Mouse (Mus musculus) fibroblast of lung, adult 2 months (primary cell): ENCODE measurements at regions not wholly inside any gene's neighbourhood (a gene's known extent, or its start where the extent isn't known, plus 50 kb on each side); places are given as distances from the start of the nearest gene placed in this dataset.

Experiments
- DNase-seq: peaks from one replicate; pipeline ENCODE4 v3.0.0-alpha.2; 2011; ENCODE audit warnings: low read depth

- DNase-seq: no peak
Observed at GRCm38 (mm10) chr2:174848981-174849681, 88.7 kb downstream of the Edn3 start.

GRCm38 (mm10) chr2:174850860-174851259, 90.4 kb downstream of the Edn3 start:
- DNase-seq: no peak

- no peak for DNase-seq
Observed at GRCm38 (mm10) chr2:174851525-174852330, 91.3 kb downstream of the Edn3 start.

GRCm38 (mm10) chr2:174853786-174854185, 93.4 kb downstream of the Edn3 start:
- no peak for DNase-seq

DNA sequence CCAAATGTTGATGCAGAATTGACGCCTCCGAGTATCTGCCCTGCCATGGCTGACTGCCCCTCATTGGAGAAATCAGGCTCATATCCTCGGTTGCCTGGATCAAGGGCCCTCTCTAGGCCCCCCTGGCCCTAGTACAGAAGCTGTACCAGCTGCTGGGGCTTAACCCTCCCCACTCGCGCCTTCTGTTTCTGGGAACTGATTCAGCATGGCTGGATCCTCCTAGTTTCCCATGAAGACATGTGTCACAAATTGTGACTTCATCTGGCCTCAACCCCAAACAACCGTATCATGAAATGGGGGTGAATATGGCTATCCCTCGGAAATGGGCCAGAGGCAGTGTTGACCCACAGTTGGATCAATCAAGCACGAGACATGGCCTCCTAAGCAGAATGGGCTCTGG, 95.1 kb downstream of the Edn3 start:
- no peak for DNase-seq

DNA sequence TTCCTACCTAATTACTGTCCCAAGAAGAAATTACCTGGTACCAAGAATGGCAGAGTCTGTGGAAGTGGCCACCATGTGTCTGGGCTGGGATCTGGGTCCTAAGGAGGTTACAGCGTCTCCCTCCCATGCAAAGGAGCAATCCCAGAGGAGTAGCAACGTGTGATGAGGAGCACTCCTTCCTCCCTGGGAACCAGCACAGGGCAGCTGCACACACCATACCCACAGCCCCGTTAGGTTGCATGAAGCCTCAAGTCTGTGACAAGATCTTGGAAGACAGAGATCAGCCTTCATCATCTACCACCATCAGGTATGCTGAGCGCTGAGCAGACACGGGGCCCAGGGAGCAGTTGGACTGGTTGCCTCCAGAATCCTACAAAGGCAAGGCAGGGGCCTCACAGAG, 95.7 kb downstream of the Edn3 start:
- DNase-seq: no peak

- DNase-seq: peak; percentile 59
Observed at GRCm38 (mm10) chr2:174858011-174858834, 97.8 kb downstream of the Edn3 start.

GRCm38 (mm10) chr2:174858835-174859215, 98.4 kb downstream of the Edn3 start:
- DNase-seq: no peak

DNA sequence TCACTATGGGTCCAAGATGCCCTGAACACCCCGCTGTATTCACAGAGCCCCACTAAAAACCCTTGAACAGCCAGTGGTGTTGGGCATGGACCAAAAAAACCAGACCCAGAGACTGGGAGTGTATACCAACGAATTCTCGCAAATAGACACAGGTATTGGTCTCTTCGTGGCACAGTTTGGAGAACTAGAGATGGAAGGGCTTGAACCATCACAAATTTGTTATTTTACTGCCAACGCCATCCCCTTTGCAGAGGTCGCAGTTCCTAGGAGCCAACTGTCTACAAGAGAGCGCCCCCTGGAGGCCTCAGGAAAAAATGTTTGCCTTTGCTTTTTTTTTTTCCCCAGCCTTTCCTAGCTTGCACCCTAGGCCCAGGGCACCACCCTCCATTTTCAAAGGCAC, 99.1 kb downstream of the Edn3 start:
- DNase-seq: no peak

DNA sequence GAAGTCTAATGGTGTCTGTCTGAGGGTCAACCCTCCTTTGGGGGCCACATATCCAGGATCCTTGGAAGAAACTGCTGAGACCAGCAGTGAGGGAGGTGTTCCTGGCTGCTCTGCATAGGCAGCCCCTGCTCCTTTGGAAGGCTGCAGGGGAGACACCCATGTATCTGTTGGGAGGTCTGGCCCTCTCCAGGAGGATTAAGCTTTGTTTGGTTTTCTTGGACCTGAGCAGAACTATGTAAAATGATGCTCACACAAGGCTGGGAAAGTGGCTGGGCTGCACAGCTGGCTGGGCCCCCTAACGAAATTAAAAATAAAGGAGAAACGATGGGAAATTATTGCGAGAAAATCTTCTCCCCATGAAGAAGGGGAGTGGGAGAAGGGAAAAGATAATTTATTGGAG, 104.2 kb downstream of the Edn3 start:
- DNase-seq: no peak

DNA sequence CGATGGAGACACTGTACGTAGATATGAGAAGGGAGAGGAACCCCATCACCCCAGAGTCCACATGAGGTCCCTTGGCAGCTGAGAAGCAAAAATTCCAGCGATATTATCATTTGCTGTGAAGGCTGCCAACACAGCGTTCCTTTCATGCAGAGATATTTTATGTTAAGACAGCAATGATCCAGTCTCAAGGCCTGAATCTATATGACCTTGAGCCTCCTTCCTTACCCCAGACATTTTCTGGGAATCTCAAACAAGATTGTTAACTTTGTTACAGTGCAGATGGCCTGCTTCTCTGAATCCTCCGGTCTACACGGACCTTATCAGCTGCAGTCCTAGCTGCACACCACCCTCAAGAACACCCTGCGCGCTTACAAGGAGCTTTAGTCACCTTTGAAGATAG, 106.1 kb downstream of the Edn3 start:
- DNase-seq: no peak

DNA sequence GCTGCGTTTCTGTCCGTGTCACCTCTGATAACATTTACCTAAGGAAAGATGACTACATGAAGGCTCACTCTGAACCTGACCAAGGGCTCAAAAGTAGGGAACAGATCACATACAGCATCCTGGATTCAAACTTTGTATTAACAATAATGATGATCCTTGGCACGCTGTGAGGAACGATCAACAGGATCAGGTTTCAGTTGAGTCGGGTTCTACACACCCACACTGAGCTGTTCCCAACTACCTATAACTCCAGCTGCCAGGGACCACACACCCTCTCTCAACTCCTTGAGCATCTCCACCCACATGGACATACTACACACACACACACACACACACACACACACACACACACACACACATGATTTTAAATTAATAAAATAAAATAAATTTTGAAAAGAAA, 107.0 kb downstream of the Edn3 start:
- DNase-seq: no peak

DNA sequence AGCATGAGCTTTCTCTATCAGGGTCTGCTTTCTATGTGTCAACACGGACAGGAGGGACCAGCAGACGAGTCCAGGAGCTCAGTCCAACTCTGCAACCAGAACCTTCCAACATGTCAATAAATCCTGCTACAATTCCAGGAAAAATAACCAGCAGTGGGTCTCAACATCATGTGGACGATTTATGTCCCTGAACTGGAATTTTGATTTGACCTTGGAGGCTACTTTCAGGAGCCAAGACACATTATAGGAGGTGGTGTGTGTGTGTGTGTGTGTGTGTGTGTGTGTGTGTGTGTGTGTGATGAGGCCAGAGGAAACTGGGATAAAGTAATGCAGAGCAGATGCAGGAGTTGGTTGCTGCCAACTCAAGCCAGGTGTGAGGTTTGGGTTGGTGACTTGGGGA, 107.8 kb downstream of the Edn3 start:
- DNase-seq: no peak

DNA sequence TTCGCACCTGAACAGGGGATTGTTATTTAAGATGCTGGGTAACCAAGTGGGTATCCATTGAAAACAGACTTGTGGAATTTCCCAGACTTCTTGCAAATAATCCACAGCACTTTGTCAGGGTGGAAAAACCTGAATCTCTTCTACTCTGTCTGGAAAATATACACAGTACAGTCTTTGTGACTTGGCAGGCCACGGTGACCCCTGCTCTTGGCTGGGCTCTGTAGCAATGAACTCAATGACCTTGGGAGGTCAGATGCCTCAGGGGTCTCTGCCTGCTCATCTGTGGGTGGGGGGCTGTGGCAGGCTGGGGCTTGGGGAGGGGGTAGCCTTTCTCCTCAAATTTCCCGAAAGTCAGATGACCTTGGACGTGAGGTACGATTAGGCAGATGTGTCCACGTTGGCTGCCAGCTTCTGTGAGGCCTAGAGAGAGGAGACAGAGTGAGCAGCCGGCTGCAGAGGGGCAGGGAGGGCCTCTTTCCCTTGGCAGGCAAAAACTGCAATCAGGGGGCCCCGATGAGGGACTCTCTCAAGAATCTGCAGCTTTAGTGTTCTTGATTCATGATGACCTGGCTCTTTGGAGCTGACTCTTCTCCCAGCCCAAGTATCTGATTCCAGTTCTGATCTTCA, 108.4 kb downstream of the Edn3 start:
- DNase-seq: no peak

DNA sequence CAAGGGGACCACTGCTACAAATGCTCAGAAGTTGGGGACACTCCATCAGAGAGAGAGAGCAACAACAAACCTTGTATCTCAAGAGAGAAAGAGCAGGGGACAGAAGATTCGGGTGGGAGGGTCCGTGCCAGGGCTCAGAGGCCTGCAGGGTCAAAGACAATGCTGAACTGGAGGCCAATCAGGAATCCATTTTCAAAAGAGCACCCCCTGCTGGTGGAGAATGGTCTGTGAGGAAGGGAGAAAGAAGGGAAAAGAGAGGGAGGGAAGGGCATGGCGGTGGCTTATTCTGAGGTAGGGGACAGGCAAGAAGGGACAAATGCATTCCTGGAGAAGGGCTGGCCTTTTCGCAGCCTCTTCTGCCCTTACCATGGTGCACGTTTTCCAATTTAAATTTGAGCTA, 109.9 kb downstream of the Edn3 start:
- DNase-seq: no peak

GRCm38 (mm10) chr2:174871225-174871624, 110.8 kb downstream of the Edn3 start:
- no peak for DNase-seq

DNA sequence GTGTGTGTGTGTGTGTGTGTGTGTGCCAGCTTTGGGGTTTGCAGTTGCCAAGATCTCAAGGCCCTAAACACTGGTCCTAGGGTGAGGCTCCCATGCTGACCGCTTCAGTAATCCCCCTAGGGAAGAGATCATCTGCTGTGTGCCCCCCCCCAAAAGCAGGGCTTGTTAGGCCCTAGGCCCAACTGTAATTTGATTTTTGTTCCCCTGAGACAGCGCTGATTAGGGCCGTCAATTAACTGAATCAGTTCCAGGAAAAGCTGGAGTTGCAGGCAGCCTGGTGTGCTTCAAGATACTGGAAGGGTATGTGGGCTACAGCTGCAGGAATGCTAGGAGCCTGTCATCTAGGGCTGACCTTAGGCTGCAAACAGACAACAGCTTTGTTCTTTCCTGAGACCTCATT, 111.4 kb downstream of the Edn3 start:
- no peak for DNase-seq

DNA sequence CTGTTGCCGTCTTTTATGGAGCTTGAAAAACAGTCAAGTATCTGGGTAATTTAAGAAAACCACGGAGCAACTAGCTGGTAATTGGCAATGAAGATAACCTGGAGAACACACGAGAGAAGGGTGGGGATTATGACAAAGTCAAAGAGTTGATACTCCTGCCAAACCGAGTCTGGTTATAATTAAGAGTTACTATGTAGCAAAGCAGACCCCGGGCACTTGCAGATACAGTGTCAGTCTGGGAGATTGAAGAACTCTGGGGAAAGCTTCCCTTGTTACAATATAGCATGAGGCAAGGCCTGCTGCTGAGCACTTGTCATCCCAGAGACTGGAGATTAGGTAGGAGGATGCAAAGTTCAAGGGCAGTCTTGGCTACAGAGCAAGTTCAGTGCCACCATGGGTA, 116.5 kb downstream of the Edn3 start:
- no peak for DNase-seq

DNA sequence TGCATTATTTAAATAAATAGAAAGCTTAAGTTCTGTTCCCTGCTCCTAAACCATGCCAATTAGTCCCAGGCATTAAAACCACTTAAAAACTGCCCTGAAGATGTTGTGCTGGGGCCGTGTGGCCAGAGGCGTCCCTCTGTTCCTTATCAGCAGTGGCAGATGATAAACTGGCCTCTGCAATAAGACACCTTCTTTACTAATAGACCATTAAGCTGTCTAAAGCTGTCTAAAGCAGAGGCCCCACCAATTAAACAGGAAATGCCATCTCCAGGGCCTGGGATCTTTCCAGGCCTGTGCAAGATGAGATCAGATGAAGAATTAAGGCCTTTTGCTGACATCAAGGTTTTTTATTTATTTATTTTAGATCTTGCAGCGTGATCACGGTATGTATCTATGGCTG, 118.6 kb downstream of the Edn3 start:
- no peak for DNase-seq

- no peak for DNase-seq
Observed at GRCm38 (mm10) chr2:174880659-174881058, 120.2 kb downstream of the Edn3 start.

DNA sequence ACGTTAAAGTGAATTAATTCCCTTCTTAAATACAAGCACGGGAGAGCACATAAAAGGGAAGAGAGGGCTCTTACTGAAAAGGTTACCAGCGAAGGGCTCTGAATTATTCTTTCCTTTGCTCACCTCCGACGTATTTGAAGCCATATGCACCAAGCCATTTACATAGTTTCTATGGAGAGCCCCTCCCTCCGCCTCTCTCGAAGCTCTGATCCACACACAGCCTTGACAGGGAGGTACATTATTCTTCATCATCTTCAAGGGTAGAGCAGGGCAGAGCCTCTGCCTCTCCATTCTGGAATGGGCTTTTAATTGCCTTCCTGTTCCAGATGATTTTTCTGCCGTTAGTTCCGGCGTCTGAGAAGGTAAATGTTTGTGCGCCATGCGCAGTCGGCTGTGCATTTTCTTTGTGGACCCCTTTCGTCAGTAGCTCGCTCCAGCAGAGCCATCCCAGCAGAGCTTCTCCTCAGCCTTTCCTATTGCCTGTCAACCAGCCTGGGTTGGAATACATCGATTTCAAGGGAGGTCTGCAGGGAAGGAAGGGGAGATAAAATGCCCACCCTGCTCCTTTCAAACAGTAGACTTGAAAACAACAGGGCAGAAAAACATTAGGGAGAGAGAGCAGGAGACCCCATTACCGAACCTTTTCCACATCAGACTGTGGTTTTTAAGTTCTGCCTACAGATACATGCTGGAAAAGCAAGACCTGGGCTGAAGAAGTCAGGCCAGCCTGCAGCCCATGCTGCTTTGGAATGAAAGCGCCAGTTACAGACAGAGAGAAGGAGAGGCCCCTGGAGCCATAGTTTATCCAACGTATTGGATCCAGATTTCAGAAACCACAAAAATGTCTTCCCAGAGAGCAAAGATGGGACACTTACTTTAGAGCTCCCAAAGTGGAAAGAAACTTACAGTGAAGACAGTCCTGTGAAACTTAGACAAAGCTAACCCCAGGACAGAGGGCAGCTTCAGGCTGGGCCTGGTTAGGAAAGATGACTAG, 124.1 kb downstream of the Edn3 start:
- DNase-seq: no peak
